Mouse (Mus musculus) intestine, embryonic 14.5 days (tissue): Measurements from ENCODE around the gene Tenm2. TPM values are rescaled to one million over a fixed set of nuclear protein-coding genes. Genes with fewer than 3 reads are reported as not detected.
A peak's percentile ranks its signal among the peaks of the same experiment; 100 is the strongest.

ENCODE experiments used
- ATAC-seq: fragments of 200-750 bp; cut with Nextera tagmentation; replicated peaks from 2 replicates; pipeline ENCODE4 v1.8.0; 2017; ENCODE audit warnings: low read depth, moderate number of reproducible peaks, moderate TSS enrichment, moderate library complexity; ENCODE audit not compliant: low FRiP score, low TSS enrichment
- DNase-seq: peaks from one replicate; pipeline ENCODE4 v3.0.0-alpha.2; 2018; ENCODE audit warnings: low spot score
- H3K27ac ChIP-seq: fragments of 300-500 bp; sonication (generic); 2 replicates; pipeline ENCODE4 v1.5.1; 2014; ENCODE audit warnings: low read depth, mild to moderate bottlenecking, control low read depth
- H3K27me3 ChIP-seq: fragments of 300-500 bp; sonication (generic); replicated peaks from 2 replicates; pipeline ENCODE4 v1.6.1; 2014; ENCODE audit warnings: low read length, control low read depth; ENCODE audit not compliant: control insufficient read depth, insufficient read depth
- H3K36me3 ChIP-seq: fragments of 300-500 bp; sonication (generic); 2 replicates; pipeline ENCODE4 v1.6.1; 2014; ENCODE audit warnings: low read length, control low read depth; ENCODE audit not compliant: control insufficient read depth, insufficient read depth
- H3K4me1 ChIP-seq: fragments of 300-500 bp; sonication (generic); replicated peaks from 2 replicates; pipeline ENCODE4 v1.6.1; 2014; ENCODE audit warnings: low read length, control low read depth, mixed read lengths; ENCODE audit not compliant: control insufficient read depth, insufficient read depth
- H3K4me2 ChIP-seq: fragments of 300-500 bp; sonication (generic); 2 replicates; pipeline ENCODE4 v1.6.1; 2014; ENCODE audit warnings: low read length
- H3K4me3 ChIP-seq: fragments of 300-500 bp; sonication (generic); 2 replicates; pipeline ENCODE4 v1.5.1; 2014; ENCODE audit warnings: low read depth, low read length, control low read depth, mixed read lengths
- H3K9ac ChIP-seq: fragments of 300-500 bp; sonication (generic); 2 replicates; pipeline ENCODE4 v1.6.1; 2014; ENCODE audit warnings: mild to moderate bottlenecking, low read length
- H3K9me3 ChIP-seq: fragments of 300-500 bp; sonication (generic); 2 replicates; pipeline ENCODE4 v1.6.1; 2016; ENCODE audit warnings: low read length, control low read depth; ENCODE audit not compliant: control insufficient read depth
- WGBS: fragments of 180-500 bp; shearing (Covaris S2); extraction: QIAGEN DNeasy Blood & Tissue Kit; methylation state at CpG from one replicate; pipeline ENCODE4 v1.1.7; 2014; 5-methylcytosine and 5-hydroxymethylcytosine counted together
- polyA plus RNA-seq: library from polyadenylated mRNA; unstranded; fragments of >200 nt; fragmentation: Nextera tagmentation; extraction: Ambion mirVana; gene quantifications from 2 replicates; pipeline ENCODE4 v1.2.1, GENCODE M21; 2014

Gene Tenm2
- polyA plus RNA-seq, 1 experiment from 2014 or later = 2.8 TPM

GRCm38 (mm10) chr11:36676446-36677284 lies 559.1 kb downstream of the Tenm2 start:
- peak overlapping the region; percentile 47 for H3K4me3 ChIP-seq
- no peak for ATAC-seq

DNA sequence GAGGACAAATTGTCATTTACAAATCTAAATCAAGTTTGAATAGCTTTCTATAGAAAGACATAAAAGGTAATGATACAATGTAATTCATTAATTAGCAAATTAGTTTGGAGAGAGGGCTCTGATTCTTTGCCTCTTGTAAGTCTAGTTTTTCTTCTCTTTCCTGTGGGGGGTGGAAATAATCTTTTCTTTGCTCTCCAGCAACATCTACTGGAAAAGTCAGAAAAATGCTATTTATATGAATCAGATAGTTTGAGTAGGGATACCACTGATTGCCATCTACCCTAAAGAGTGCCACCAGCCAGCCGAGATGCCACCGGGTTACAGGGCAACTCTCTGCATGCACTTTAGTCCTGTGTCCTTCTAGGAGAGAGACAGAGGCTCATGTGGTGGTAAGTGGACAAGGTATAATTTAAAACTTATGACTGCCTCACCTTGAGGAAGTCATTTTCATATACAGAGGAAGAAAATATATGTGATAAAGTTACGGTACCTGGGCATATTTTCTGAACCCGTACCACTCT lies 560.8 kb downstream of the Tenm2 start:
- ATAC-seq (no peak), DNase-seq (no peak)
- H3K4me3 ChIP-seq = no peak overlapping the region
- no peaks in the 10 kb centered on the region for H3K36me3 ChIP-seq
- 92% methylated on average over 4 of the region's 4 CpGs for WGBS
- H3K4me2 ChIP-seq = no peak overlapping the region
- H3K27me3 ChIP-seq = no peaks in the 10 kb centered on the region
- H3K4me1 ChIP-seq = no peaks in the 10 kb centered on the region
- no peak overlapping the region for H3K27ac ChIP-seq
- H3K9me3 ChIP-seq = no peaks in the 10 kb centered on the region
- H3K9ac ChIP-seq = no peak overlapping the region

More at GRCm38 (mm10) chr11:36676446-36677284, 559.1 kb downstream of the Tenm2 start:
- no peak overlapping the region for H3K27ac ChIP-seq
- no peak overlapping the region for H3K9ac ChIP-seq
- H3K27me3 ChIP-seq = no peaks in the 10 kb centered on the region
- no peaks in the 10 kb centered on the region for H3K36me3 ChIP-seq
- no peak for DNase-seq
- WGBS = 38% methylated on average over 16 of the region's 16 CpGs
- H3K4me2 ChIP-seq = peak overlapping the region; percentile 64
- no peaks in the 10 kb centered on the region for H3K4me1 ChIP-seq
- H3K9me3 ChIP-seq = no peaks in the 10 kb centered on the region

DNA sequence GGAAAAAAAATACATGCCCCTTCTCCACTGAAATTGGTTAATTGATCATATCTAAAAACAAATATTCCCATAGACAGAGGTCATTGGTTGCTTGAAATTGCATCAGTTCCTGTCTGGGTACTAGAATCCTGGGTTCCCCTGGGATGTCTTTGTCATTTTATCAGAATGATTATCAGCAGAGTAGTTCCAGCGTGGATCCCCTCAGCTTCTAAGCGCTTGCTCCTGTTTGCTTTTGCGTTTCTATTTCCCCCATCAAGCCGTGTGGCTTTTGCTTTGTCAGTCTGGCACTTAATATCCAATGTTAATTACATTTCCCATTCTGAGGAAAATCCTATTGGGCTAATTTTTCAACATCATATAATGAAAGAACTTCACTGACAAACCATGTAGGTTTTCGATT lies 561.6 kb downstream of the Tenm2 start:
- Histone ChIP-seq H3K36me3 (no peaks in the 10 kb centered on the region), H3K27ac (no peak overlapping the region), H3K9me3 (no peaks in the 10 kb centered on the region), H3K4me1 (no peaks in the 10 kb centered on the region), H3K4me2 (no peak overlapping the region), H3K27me3 (no peaks in the 10 kb centered on the region), H3K4me3 (no peak overlapping the region), H3K9ac (no peak overlapping the region)
- ATAC-seq (no peak), DNase-seq (no peak)
- WGBS = 68% methylated on average over 5 of the region's 5 CpGs

DNA sequence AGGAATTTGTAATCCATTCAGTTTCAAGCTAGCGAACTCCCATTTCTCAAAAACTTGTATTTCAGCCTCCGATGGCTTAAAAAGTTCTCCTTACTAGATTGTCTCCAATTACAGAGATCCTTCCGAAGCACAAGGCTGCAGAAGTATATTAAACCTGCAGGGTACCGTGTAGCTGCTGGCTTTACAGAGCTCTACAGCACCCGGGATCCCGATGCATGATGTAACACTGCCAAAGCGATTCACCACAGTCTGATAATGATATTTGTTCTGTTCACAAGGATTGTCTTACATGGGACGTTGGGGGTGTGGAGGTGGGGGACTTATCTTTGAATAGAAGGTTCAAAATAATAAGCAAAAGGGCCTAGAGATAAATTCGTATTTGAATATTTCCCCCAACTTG lies 564.6 kb downstream of the Tenm2 start:
- H3K27me3 ChIP-seq = no peaks in the 10 kb centered on the region
- H3K9ac ChIP-seq = no peak overlapping the region
- H3K9me3 ChIP-seq = no peaks in the 10 kb centered on the region
- H3K4me3 ChIP-seq = no peak overlapping the region
- ATAC-seq = no peak
- no peaks in the 10 kb centered on the region for H3K36me3 ChIP-seq
- no peak overlapping the region for H3K27ac ChIP-seq
- DNase-seq = no peak
- H3K4me2 ChIP-seq = no peak overlapping the region
- no peaks in the 10 kb centered on the region for H3K4me1 ChIP-seq
- WGBS = 76% methylated on average over 9 of the region's 9 CpGs

GRCm38 (mm10) chr11:36664026-36664425 lies 571.7 kb downstream of the Tenm2 start:
- no peaks in the 10 kb centered on the region for H3K9me3 ChIP-seq
- 96% methylated on average over 1 of the region's 1 CpGs for WGBS
- H3K27ac ChIP-seq = no peak overlapping the region
- H3K36me3 ChIP-seq = no peaks in the 10 kb centered on the region
- DNase-seq (no peak), ATAC-seq (no peak)
- H3K9ac ChIP-seq = no peak overlapping the region
- H3K4me3 ChIP-seq = no peak overlapping the region
- H3K4me2 ChIP-seq = no peak overlapping the region
- no peaks in the 10 kb centered on the region for H3K27me3 ChIP-seq
- no peaks in the 10 kb centered on the region for H3K4me1 ChIP-seq

GRCm38 (mm10) chr11:36663571-36663970 lies 572.2 kb downstream of the Tenm2 start:
- Histone ChIP-seq H3K9ac (no peak overlapping the region), H3K27ac (no peak overlapping the region), H3K27me3 (no peaks in the 10 kb centered on the region), H3K4me3 (no peak overlapping the region), H3K4me1 (no peaks in the 10 kb centered on the region), H3K4me2 (no peak overlapping the region), H3K9me3 (no peaks in the 10 kb centered on the region), H3K36me3 (no peaks in the 10 kb centered on the region)
- WGBS = 59% methylated on average over 3 of the region's 3 CpGs
- no peak for ATAC-seq
- no peak for DNase-seq

DNA sequence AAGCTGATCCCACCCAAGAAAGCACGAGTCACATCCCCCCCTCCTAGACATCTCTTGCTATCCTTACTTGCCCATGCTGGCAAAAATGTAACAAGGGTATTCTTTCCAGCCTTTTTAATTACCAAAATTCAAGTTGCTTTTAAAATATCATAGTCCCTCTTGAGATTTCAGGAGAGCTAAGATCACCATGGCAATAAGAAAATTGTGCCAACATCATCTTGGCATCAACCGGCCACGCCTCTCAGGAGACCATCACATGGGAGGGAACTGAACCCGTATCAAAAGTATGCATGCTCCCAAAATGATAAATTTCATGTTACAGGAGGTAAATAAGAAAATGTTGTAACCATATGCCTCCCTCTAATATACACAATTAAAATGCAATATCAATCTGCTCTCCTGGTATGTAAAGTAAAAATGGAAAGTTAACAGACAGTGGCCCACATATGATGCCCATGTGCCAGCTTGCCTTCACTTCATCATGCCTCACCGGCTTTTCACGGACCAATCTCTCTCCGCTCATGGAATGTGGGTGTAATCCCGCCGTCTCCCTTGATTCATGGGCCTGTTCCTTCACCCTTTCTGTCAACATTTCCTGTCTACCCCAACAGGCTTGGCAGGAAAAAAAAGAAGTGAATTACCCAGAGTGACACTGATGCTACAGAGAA lies 582.0 kb downstream of the Tenm2 start:
- no peak overlapping the region for H3K9ac ChIP-seq
- H3K4me2 ChIP-seq = no peak overlapping the region
- ATAC-seq = no peak
- H3K4me1 ChIP-seq = no peaks in the 10 kb centered on the region
- H3K27ac ChIP-seq = no peak overlapping the region
- no peak overlapping the region for H3K4me3 ChIP-seq
- H3K27me3 ChIP-seq = no peaks in the 10 kb centered on the region
- no peak for DNase-seq
- 77% methylated on average over 9 of the region's 9 CpGs for WGBS
- no peaks in the 10 kb centered on the region for H3K9me3 ChIP-seq
- H3K36me3 ChIP-seq = no peaks in the 10 kb centered on the region

- H3K4me1 ChIP-seq = no peaks in the 10 kb centered on the region
- ATAC-seq (no peak), DNase-seq (no peak)
- H3K27ac ChIP-seq = no peak overlapping the region
- no peak overlapping the region for H3K4me3 ChIP-seq
- no peak overlapping the region for H3K9ac ChIP-seq
- H3K9me3 ChIP-seq = no peaks in the 10 kb centered on the region
- H3K27me3 ChIP-seq = no peaks in the 10 kb centered on the region
- no peaks in the 10 kb centered on the region for H3K36me3 ChIP-seq
- H3K4me2 ChIP-seq = no peak overlapping the region
- 91% methylated on average over 1 of the region's 1 CpGs for WGBS
Measured at GRCm38 (mm10) chr11:36647179-36647578, 588.6 kb downstream of the Tenm2 start.
